Mouse (Mus musculus) frontal cortex, adult 2 months (tissue): ENCODE results near the gene Fgfr2. TPM values are rescaled to one million over a fixed set of nuclear protein-coding genes. Genes with fewer than 3 reads are reported as not detected.
A peak's percentile ranks its signal among the peaks of the same experiment; 100 is the strongest.

Experiments
- DNase-seq, 2 experiments: peaks; one replicate each; pipeline ENCODE4 v3.0.0; 2022; ENCODE audit warnings: low spot score in 1 of 2; ENCODE audit errors: extremely low spot score in 1 of 2
- polyA plus RNA-seq: library from polyadenylated mRNA; depleted of rRNA; stranded (reverse); fragments of >200 nt; gene quantifications from 2 replicates; pipeline ENCODE4 v1.2.3, GENCODE M21; 2012

Gene Fgfr2
- polyA plus RNA-seq, 1 experiment, result 69.6 TPM

- DNase-seq, result no peak
Measured at GRCm38 (mm10) chr7:133050681-133051080, 72.5 kb downstream of the Fgfr2 start.

- DNase-seq, result no peak
Measured at GRCm38 (mm10) chr7:133048085-133048630, 75.0 kb downstream of the Fgfr2 start.

- DNase-seq, result no peak
Measured at GRCm38 (mm10) chr7:133047287-133047686, 75.9 kb downstream of the Fgfr2 start.

GRCm38 (mm10) chr7:133044721-133045120, 78.4 kb downstream of the Fgfr2 start:
- DNase-seq, result no peak

- no peak for DNase-seq
Measured at GRCm38 (mm10) chr7:133041784-133042183, 81.4 kb downstream of the Fgfr2 start.

- no peak for DNase-seq
Measured at GRCm38 (mm10) chr7:133040688-133041345, 82.3 kb downstream of the Fgfr2 start.

GRCm38 (mm10) chr7:133039556-133040255, 83.4 kb downstream of the Fgfr2 start:
- DNase-seq, result peak; percentile 40 to 50

- no peak for DNase-seq
Measured at GRCm38 (mm10) chr7:133037618-133038017, 85.5 kb downstream of the Fgfr2 start.

- DNase-seq, result no peak
Measured at GRCm38 (mm10) chr7:133037217-133037616, 85.9 kb downstream of the Fgfr2 start.

GRCm38 (mm10) chr7:133035901-133036300, 87.2 kb downstream of the Fgfr2 start:
- no peak for DNase-seq

GRCm38 (mm10) chr7:133032589-133033203, 90.5 kb downstream of the Fgfr2 start:
- peak in 1 of 2 experiments; percentile 83 for DNase-seq

GRCm38 (mm10) chr7:133029496-133030047, 93.6 kb downstream of the Fgfr2 start:
- no peak for DNase-seq

- no peak for DNase-seq
Measured at GRCm38 (mm10) chr7:133029004-133029403, 94.1 kb downstream of the Fgfr2 start.

- no peak for DNase-seq
Measured at GRCm38 (mm10) chr7:133027930-133028329, 95.2 kb downstream of the Fgfr2 start.

GRCm38 (mm10) chr7:133024694-133025093, 98.5 kb downstream of the Fgfr2 start:
- DNase-seq, result no peak

- DNase-seq, result no peak
Measured at GRCm38 (mm10) chr7:133019481-133020020, 103.6 kb downstream of the Fgfr2 start.

GRCm38 (mm10) chr7:133018961-133019360, 104.2 kb downstream of the Fgfr2 start:
- DNase-seq, result no peak

GRCm38 (mm10) chr7:133015416-133016070, 107.6 kb downstream of the Fgfr2 start:
- DNase-seq, result no peak

- DNase-seq, result no peak
Measured at GRCm38 (mm10) chr7:133014631-133015030, 108.5 kb downstream of the Fgfr2 start.

- no peak for DNase-seq
Measured at GRCm38 (mm10) chr7:133013923-133014322, 109.2 kb downstream of the Fgfr2 start.
